Mouse (Mus musculus) neural tube, embryonic 15.5 days (tissue): ENCODE measurements around the gene Dolpp1. TPM values are rescaled to one million over a fixed set of nuclear protein-coding genes. Genes with fewer than 3 reads are reported as not detected.

ENCODE experiments used
- ATAC-seq: fragments of 200-750 bp; cut with Nextera tagmentation; 2 replicates; pipeline ENCODE4 v1.8.0; 2017; ENCODE audit warnings: mild to moderate bottlenecking, moderate TSS enrichment, moderate library complexity; ENCODE audit not compliant: low FRiP score
- H3K27ac ChIP-seq: fragments of 300-500 bp; sonication (generic); replicated peaks from 2 replicates; pipeline ENCODE4 v1.5.1; 2015; ENCODE audit warnings: mild to moderate bottlenecking, inconsistent platforms
- H3K27me3 ChIP-seq: fragments of 300-500 bp; sonication (generic); replicated peaks from 2 replicates; pipeline ENCODE4 v1.6.1; 2015; ENCODE audit warnings: inconsistent platforms
- H3K36me3 ChIP-seq: fragments of 300-500 bp; sonication (generic); 2 replicates; pipeline ENCODE4 v1.6.1; 2015; ENCODE audit warnings: inconsistent platforms
- H3K4me1 ChIP-seq: fragments of 300-500 bp; sonication (generic); 2 replicates; pipeline ENCODE4 v1.6.1; 2015; ENCODE audit warnings: inconsistent platforms
- H3K4me2 ChIP-seq: fragments of 300-500 bp; sonication (generic); 2 replicates; pipeline ENCODE4 v1.6.1; 2015; ENCODE audit warnings: inconsistent platforms, mild to moderate bottlenecking, moderate library complexity
- H3K4me3 ChIP-seq: fragments of 300-500 bp; sonication (generic); replicated peaks from 2 replicates; pipeline ENCODE4 v1.5.1; 2015; ENCODE audit warnings: mild to moderate bottlenecking, inconsistent platforms
- H3K9ac ChIP-seq: fragments of 300-500 bp; sonication (generic); replicated peaks from 2 replicates; pipeline ENCODE4 v1.6.1; 2015; ENCODE audit warnings: mild to moderate bottlenecking, inconsistent platforms
- H3K9me3 ChIP-seq: fragments of 300-500 bp; sonication (generic); replicated peaks from 2 replicates; pipeline ENCODE4 v1.6.1; 2016; ENCODE audit warnings: inconsistent platforms
- WGBS: fragments of 180-500 bp; shearing (Covaris S2); methylation state at CpG from one replicate; pipeline ENCODE4 v1.1.7; 2015; ENCODE audit warnings: mixed read lengths; 5-methylcytosine and 5-hydroxymethylcytosine counted together
- polyA plus RNA-seq: library from polyadenylated mRNA; unstranded; fragments of >200 nt; fragmentation: Nextera tagmentation; extraction: Ambion mirVana; gene quantifications from 2 replicates; pipeline ENCODE4 v1.2.1, GENCODE M21; 2015

Dolpp1 gene
- polyA plus RNA-seq, 1 experiment from 2014 or later, result 63.2 TPM

DNA sequence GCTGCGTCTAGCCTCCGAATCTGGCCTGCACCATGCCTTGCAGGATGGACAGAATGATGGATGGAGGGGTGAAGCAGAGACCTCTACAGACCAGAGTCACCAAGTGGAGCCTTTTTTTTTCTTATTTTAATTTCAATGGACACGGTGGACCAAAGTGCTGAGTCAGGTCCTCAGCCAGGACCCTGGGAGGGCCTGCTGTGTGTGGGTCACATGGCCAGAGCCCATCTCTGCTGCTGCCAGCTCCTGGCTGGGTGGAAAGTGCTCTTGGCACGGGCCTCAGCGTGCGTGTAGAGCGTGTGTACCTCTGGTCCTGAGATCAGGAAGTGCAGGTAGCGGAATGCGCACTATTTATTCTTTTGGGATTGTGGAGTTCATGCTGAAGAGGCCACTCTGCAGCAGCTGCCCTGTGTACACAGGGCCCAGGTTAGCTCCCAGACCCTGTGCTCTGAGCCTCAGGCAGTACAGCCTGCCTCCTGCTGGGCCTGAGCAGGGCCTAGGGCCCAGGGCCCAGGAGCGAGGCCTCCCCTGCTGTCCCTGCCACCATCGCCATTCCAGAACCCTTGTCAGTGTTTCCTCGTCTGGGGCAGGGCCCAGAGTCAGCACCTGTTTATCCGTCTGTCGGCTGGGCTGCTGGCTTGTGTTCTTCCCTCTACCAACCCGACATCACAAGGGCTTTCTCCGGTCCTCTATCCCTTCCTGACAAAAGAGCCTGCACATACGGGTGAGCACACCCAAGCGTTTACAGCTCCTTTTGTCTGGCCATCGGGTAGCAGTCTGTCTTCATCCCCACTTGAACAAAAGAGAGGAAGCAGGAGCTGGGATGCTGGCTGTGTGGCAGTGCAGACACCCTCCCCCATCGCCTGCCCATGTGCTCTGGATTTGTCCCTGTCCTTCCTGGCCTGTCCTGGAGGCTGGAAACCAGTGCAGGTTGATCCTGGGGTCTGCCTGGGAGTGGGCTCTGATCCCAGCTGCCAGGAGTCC is 7.4 kb downstream of the Dolpp1 start:
- H3K4me3 ChIP-seq, result no peak overlapping the region
- WGBS, result 16% methylated on average over 20 of the region's 20 CpGs

DNA sequence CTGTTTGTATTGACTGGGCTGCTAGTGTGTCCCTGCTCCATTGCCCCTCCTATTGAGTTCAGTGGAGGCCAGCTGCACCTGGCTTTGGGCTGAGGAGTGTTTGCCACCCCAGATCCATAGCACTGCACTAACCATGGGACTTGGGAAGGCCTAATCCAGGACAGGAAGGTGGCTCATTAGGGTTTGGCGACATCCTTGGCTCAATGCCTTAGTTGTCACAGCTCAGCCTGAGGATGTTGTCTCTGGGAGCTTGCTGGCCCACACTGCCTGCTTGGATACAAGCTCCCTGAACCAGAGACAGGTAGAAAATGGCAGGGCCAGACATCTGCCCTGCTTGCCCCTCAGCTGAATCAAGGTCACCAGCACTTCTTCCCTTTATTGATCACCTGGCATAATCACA is 9.5 kb downstream of the Dolpp1 start:
- 76% methylated on average over 1 of the region's 1 CpGs for WGBS
- Histone ChIP-seq H3K36me3 (peaks cover 90% of the 10 kb centered on the region), H3K4me2 (no peak overlapping the region), H3K27me3 (no peaks in the 10 kb centered on the region), H3K4me3 (no peak overlapping the region), H3K4me1 (peaks cover 17% of the 10 kb centered on the region), H3K9ac (no peak overlapping the region), H3K9me3 (no peaks in the 10 kb centered on the region), H3K27ac (no peak overlapping the region)
- no peak for ATAC-seq

More for the DNA sequence above, 7.4 kb downstream of the Dolpp1 start:
- no peaks in the 10 kb centered on the region for H3K27me3 ChIP-seq
- H3K9ac ChIP-seq, result peak overlapping the region; percentile 15; the same call in 1 of the 2 replicates
- no peaks in the 10 kb centered on the region for H3K9me3 ChIP-seq
- H3K27ac ChIP-seq, result peak overlapping the region; percentile 68
- no peak for ATAC-seq
- peaks cover 20% of the 10 kb centered on the region for H3K4me1 ChIP-seq
- peaks cover 81% of the 10 kb centered on the region for H3K36me3 ChIP-seq
- H3K4me2 ChIP-seq, result no peak overlapping the region

DNA sequence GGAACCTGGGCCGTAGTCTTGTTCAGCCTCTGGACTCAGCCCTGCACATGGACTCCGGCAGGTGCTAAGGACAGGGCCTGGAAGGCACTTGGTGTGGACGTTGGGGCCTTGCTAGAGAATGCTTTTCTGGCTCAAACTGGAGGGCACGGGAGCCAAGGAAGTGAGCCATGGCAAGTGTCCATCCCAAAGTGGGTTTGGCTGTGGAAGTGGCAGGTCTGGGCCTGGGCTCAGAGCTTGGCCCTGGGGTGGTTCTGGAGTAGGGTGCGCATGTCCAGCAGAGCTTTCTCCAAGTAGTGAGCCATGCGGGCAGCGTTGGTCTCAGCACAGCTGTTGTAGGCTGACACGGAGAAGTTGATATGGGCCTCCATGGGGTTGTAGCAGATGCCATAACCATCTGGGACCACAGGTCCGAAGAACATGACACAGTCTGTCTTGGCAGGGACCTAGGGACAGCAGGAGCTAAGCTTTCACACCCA is 10.3 kb downstream of the Dolpp1 start:
- Histone ChIP-seq H3K9ac (no peak overlapping the region), H3K4me1 (peaks cover 17% of the 10 kb centered on the region), H3K27me3 (no peaks in the 10 kb centered on the region), H3K36me3 (peaks cover 90% of the 10 kb centered on the region), H3K27ac (no peak overlapping the region), H3K9me3 (no peaks in the 10 kb centered on the region), H3K4me2 (no peak overlapping the region), H3K4me3 (no peak overlapping the region)
- 91% methylated on average over 9 of the region's 9 CpGs for WGBS
- no peak for ATAC-seq

DNA sequence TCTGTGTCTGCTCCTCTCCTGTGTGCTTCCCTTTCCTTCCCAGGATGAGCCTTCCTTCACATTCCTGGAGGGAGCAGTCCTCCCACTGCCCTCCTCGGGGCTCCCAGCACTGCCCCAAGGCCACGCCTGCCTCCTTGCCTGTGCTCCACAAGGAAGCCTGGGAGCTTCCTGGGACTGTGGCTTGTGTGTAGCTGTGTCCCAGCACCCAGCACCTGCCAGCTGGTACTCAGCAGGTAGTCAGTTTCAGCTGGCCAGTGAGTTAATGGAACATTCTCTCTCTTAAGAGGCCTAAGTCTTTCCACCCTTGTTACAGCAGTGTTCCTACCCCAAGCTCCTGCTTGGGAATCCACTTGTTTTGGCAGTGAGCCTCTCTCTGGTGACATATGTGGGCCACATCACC is 10.8 kb downstream of the Dolpp1 start:
- peaks cover 17% of the 10 kb centered on the region for H3K4me1 ChIP-seq
- H3K4me2 ChIP-seq, result no peak overlapping the region
- no peak overlapping the region for H3K9ac ChIP-seq
- H3K9me3 ChIP-seq, result no peaks in the 10 kb centered on the region
- H3K27me3 ChIP-seq, result no peaks in the 10 kb centered on the region
- H3K27ac ChIP-seq, result no peak overlapping the region
- H3K4me3 ChIP-seq, result no peak overlapping the region
- no peak for ATAC-seq
- 72% methylated on average over 2 of the region's 2 CpGs for WGBS
- H3K36me3 ChIP-seq, result peaks cover 89% of the 10 kb centered on the region

DNA sequence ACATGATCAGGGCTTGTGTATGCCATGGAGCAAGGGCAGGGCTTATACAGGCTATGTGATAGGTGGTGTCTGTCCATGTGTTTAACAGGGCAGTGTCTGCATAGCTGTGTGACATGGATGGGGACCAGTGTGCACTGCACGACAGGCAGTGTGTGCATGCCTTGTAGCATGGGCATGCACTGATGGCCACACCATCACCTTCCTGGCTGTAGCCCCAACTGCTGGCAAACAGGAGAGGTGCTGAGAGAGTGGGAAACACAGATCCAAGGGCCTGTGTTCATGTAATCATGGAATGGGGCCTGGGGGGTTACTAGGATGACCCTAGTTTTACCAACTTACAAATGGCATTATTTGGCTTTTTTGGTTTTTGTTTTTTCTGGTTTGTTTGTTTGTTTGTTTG is 11.8 kb downstream of the Dolpp1 start:
- peaks cover 14% of the 10 kb centered on the region for H3K4me1 ChIP-seq
- no peak overlapping the region for H3K27ac ChIP-seq
- no peaks in the 10 kb centered on the region for H3K27me3 ChIP-seq
- H3K4me2 ChIP-seq, result no peak overlapping the region
- no peak overlapping the region for H3K9ac ChIP-seq
- 95% methylated on average over 1 of the region's 1 CpGs for WGBS
- no peaks in the 10 kb centered on the region for H3K9me3 ChIP-seq
- H3K36me3 ChIP-seq, result peaks cover 89% of the 10 kb centered on the region
- H3K4me3 ChIP-seq, result no peak overlapping the region
- ATAC-seq, result no peak

DNA sequence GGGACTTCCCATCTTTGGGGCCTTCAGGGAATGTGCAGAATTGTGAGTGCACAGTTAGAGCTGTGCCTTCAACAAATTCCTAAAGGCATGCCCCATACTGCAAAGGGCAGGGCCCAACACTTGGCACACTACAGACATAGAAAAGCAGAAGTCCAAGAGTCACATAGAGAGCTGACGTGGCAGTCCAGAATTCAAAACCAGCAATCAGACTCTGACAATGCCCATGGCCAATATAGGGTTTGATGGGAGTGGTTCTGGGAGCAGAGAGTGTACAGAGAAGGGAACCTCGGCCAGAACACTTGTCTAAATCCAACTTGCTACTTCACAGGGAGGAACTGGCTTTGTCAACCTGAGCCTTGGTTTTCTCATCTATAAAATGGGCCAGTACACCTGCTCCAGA is 15.2 kb downstream of the Dolpp1 start:
- Histone ChIP-seq H3K27me3 (no peaks in the 10 kb centered on the region), H3K36me3 (peaks cover 87% of the 10 kb centered on the region), H3K4me1 (no peaks in the 10 kb centered on the region), H3K4me3 (no peak overlapping the region), H3K27ac (no peak overlapping the region), H3K9me3 (no peaks in the 10 kb centered on the region), H3K9ac (no peak overlapping the region), H3K4me2 (no peak overlapping the region)
- 93% methylated on average over 2 of the region's 2 CpGs for whole genome bisulfite sequencing
- no peak for ATAC-seq

DNA sequence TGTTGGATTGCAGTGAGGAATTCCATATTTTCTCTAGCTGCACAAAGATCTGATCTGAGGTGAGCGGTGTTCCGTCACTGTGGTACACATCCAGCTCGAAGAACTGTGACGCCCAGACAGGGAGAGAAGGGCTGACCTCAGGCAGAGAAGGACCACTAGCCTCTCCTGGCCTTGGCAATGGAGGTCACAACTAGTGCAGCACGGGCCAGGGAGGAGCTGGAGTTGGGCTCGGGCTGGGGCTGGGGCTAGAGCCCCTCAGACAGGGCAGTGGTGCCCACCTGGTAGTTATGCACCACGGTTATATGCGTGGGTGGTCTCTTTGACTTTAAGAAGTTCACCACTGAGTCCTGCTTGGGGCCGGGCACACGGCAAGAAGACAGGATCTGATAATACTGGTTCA is 15.7 kb downstream of the Dolpp1 start:
- H3K36me3 ChIP-seq, result peaks cover 87% of the 10 kb centered on the region

DNA sequence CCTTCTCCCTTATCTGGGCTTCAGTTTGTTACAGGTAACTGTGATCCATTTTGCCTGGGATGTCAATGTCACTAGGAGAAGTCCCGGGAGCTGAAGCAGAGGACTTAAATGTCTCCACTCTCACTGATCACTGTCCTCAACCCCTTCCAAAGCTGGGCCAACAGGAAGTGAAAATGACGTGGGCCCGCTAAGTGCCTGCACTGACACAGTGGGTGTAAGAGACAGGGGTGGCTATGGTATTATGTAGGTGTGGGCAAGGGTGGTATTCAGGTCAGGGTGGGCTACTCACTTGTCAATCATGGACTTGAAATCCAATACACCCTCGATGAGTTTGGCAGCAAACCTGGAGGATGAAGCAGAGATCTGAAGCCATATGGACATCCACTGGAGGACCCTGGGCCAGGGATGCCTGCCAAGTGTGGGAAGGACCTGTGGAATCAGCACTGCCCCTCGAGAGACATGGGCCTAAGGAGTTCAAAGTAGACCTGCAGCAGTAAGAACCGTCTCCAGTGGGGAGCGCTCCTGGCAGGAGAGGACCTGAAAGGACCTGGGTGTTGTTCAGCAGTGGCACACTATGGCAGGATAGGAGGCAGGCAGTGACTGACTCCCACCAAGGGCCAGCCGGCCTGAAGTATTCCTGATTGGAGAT is 16.5 kb downstream of the Dolpp1 start:
- Histone ChIP-seq H3K36me3 (peaks cover 83% of the 10 kb centered on the region), H3K27ac (no peak overlapping the region), H3K4me2 (no peak overlapping the region), H3K9me3 (no peaks in the 10 kb centered on the region), H3K27me3 (no peaks in the 10 kb centered on the region), H3K9ac (no peak overlapping the region), H3K4me1 (peaks cover 12% of the 10 kb centered on the region), H3K4me3 (no peak overlapping the region)
- ATAC-seq, result no peak
- 92% methylated on average over 8 of the region's 8 CpGs for WGBS

More for the DNA sequence above, 15.7 kb downstream of the Dolpp1 start:
- no peaks in the 10 kb centered on the region for H3K9me3 ChIP-seq
- H3K27ac ChIP-seq, result no peak overlapping the region
- 96% methylated on average over 10 of the region's 10 CpGs for WGBS
- no peak overlapping the region for H3K4me2 ChIP-seq
- no peak overlapping the region for H3K9ac ChIP-seq
- peaks cover 4% of the 10 kb centered on the region for H3K4me1 ChIP-seq
- no peaks in the 10 kb centered on the region for H3K27me3 ChIP-seq
- no peak for ATAC-seq
- no peak overlapping the region for H3K4me3 ChIP-seq

DNA sequence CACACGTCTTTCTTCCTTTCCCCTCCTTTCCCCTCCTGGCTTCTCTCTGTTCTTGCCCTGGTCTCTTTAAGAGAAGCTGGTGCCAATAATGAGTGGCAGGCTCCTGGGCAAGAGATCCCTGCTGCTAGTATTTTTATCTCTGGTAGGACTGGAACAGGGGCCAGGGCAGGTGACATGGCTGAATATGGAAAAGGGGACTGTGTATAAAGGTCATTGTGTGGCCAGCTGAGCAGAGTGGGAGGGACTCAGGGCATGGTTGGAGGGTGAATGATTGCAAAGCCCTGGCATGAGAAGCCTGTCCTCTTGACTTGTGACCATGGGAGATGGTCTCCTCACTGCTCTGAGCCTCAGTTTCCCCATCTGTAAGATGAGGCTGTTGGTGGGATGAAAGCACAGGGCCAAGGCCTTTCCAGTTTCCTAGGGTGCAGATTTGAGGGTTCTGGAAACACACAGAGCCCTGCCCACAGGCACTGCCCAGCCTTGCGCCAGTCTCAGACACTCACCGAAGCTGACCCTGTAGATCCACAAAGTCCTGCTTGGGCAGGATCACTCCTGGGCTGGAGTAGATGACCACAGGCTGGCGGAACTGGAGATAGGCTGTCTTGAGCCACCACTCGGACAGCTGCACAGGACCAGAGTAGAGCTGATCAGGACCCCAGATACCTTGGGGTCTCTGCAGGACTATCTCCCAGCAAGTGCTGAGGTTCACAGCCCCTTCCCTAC is 17.6 kb downstream of the Dolpp1 start:
- no peak for ATAC-seq
- no peak overlapping the region for H3K4me3 ChIP-seq
- peaks cover 75% of the 10 kb centered on the region for H3K36me3 ChIP-seq
- H3K4me1 ChIP-seq, result peaks cover 23% of the 10 kb centered on the region
- H3K4me2 ChIP-seq, result no peak overlapping the region
- H3K27ac ChIP-seq, result no peak overlapping the region
- no peaks in the 10 kb centered on the region for H3K9me3 ChIP-seq
- 94% methylated on average over 5 of the region's 5 CpGs for WGBS
- H3K9ac ChIP-seq, result no peak overlapping the region
- H3K27me3 ChIP-seq, result no peaks in the 10 kb centered on the region

DNA sequence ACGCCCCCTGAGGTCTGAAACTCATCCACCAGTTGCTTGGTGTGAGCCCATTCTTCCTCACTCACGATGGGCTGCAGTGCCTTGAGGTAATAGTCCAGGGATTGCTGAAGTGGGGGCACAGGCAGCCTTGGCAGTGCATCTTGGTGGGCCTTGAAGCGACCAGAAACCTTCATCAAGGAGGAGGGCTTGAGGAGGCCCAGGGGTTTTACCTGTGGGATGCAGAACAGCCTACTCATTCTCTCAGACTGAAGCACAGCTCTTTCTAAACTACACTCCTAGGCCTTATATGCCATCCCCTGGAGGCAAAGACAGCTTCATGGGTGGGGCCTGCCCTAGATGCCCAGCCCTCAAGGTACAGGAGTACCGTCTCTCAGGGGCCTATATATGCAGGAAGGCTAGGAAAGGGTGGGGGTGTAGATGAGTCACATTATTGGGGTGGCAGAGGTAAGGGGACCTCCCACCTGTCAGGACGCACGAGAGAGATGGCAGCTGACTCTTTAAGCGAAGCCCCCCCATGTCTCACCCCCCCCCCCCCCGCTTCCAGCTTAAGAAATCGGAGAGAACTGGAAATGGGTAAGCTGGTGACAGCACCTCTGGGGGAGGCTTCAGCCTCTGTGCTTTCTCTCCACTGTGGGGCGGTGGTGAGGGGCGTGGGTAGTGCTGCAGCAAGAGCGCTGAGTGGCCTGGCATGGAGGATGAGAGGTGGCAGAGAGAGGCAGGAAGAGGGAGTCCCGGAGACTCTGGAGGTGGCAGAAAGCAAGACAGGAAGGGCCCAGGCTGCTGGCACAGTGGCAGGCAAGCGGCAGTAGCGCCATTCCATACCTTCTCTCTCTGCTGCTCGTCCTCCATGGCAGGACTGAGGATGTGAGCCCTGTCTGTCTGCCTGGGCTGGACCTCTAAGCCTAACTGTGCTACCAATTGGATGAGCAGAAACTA is 21.3 kb downstream of the Dolpp1 start:
- H3K9ac ChIP-seq, result 0 out of 2 replicates have a peak overlapping the region, but pooled peaks have one; percentile 88
- peaks cover 41% of the 10 kb centered on the region for H3K36me3 ChIP-seq
- no peak for ATAC-seq
- WGBS, result 84% methylated on average over 16 of the region's 16 CpGs
- peak overlapping the region; percentile 62 for H3K4me2 ChIP-seq
- H3K9me3 ChIP-seq, result no peaks in the 10 kb centered on the region
- no peaks in the 10 kb centered on the region for H3K27me3 ChIP-seq
- no peak overlapping the region for H3K4me3 ChIP-seq
- H3K4me1 ChIP-seq, result peaks cover 45% of the 10 kb centered on the region
- no peak overlapping the region for H3K27ac ChIP-seq
